Mouse (Mus musculus): ENCODE data around the gene Mtfr1l. TPM values are rescaled to one million over a fixed set of nuclear protein-coding genes. Genes with fewer than 3 reads are reported as not detected.

Mtfr1l gene
- 37.4 and 55.2 TPM in 2 replicates for polyA plus RNA-seq (2012; rRNA removed)

DNA sequence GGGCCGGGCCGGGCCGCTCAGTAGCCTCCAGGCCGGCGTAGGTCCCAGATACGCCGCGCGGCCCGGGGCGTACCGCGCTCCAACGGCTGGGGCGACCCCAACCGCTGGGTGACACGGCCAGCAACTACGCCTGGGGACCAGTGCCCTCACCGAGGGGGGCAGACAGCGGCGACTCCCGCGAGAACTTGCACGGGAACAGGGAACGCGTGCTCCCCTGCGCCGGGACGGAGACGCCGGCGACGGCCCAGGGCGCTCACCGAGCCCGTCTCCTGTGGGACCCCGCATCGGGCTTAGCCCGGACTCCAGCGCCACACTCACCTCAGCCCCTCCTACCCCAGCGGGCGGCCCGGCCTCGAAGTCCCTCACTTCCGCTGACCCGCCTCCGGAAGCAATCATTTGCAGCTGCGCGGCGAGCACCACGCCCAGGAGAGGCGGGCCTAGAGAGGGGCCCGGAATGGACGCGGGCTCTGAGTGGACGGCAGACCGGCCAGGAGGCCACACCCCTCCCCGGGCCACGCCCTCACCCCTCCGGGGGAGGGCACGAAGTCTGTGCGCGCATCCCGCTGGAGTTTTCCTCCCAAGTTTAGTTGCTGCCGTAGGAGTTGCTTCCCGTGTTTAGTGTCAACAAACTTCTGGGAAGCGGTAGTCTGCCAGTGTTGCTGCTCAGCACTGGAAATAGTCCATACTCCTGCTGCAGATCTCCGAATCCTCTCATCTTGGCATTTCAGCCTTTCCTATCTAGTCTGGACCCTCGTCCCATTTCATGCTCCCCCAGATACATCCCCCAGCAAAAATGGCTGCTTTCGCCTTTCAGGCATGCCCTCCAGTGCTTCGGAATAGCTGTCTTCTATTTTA lies at the start of gene Mtfr1l:
Mtfr1l (minus strand) TSS at position 456 of the 855 bp plus-strand sequence.
- 1% methylated on average over 68 of the region's 71 CpGs for WGBS

GRCm38 (mm10) chr4:134583513-134583912 lies 48.3 kb upstream of the Mtfr1l start:
- peak in 1 of 2 experiments; percentile 54 for DNase-seq (ENCODE audit: low read depth in 1 of 2, low spot score in 2 of 2)
- WGBS, result 61% methylated on average over 3 of the region's 3 CpGs
- H3K4me1 ChIP-seq (ENCODE audit: control insufficient read depth, insufficient read depth, insufficient read length), result peaks cover 9% of the 10 kb centered on the region; the same call in 1 of the 2 replicates
- H3K4me3 ChIP-seq (ENCODE audit: extremely low read depth, insufficient read depth, insufficient read length), result no peak overlapping the region
- no peaks in the 10 kb centered on the region for H3K27me3 ChIP-seq (ENCODE audit: control insufficient read depth, insufficient read depth, low read length)
- TF ChIP-seq CTCF (IDR thresholded peaks at IDR 0.05; ENCODE audit: extremely low read depth, insufficient read depth, insufficient read length, insufficient replicate concordance) (peak; percentile 69; the same call in 1 of the 2 replicates), POLR2A (IDR thresholded peaks at IDR 0.05; ENCODE audit: low read depth, low read length) (no peak)
- H3K36me3 ChIP-seq (ENCODE audit: control insufficient read depth, insufficient read depth, low read length), result no peaks in the 10 kb centered on the region
- H3K27ac ChIP-seq (ENCODE audit: insufficient read depth, low read length), result no peak overlapping the region

More for the DNA sequence above, at the start of gene Mtfr1l:
- peak within 1 kb of the TSS; percentile 81 for H3K4me3 ChIP-seq (ENCODE audit: extremely low read depth, insufficient read depth, insufficient read length)
- H3K36me3 ChIP-seq (ENCODE audit: control insufficient read depth, insufficient read depth, low read length), result peaks cover 5% of the 10 kb centered on the region; the same call in 1 of the 2 replicates
- peak; percentile 85 to 97 for DNase-seq (ENCODE audit: low read depth in 1 of 2, low spot score in 2 of 2)
- H3K27me3 ChIP-seq (ENCODE audit: control insufficient read depth, insufficient read depth, low read length), result no peaks in the 10 kb centered on the region
- peak within 1 kb of the TSS; percentile 64 for H3K27ac ChIP-seq (ENCODE audit: insufficient read depth, low read length)
- TF ChIP-seq CTCF (IDR thresholded peaks at IDR 0.05; ENCODE audit: extremely low read depth, insufficient read depth, insufficient read length, insufficient replicate concordance), result no peak
- no peak; the same call in 1 of the 2 replicates for TF ChIP-seq POLR2A (IDR thresholded peaks at IDR 0.05; ENCODE audit: low read depth, low read length)
- no peaks in the 10 kb centered on the region; the same call in 1 of the 2 replicates for H3K4me1 ChIP-seq (ENCODE audit: control insufficient read depth, insufficient read depth, insufficient read length)

- Histone ChIP-seq H3K36me3 (ENCODE audit: control insufficient read depth, insufficient read depth, low read length) (no peaks in the 10 kb centered on the region), H3K27ac (ENCODE audit: insufficient read depth, low read length) (no peak overlapping the region), H3K4me1 (ENCODE audit: control insufficient read depth, insufficient read depth, insufficient read length) (no peaks in the 10 kb centered on the region), H3K27me3 (ENCODE audit: control insufficient read depth, insufficient read depth, low read length) (no peaks in the 10 kb centered on the region), H3K4me3 (ENCODE audit: extremely low read depth, insufficient read depth, insufficient read length) (no peak overlapping the region)
- 85% methylated on average over 8 of the region's 8 CpGs for WGBS
- DNase-seq (ENCODE audit: low read depth in 1 of 2, low spot score in 2 of 2), result no peak
- no peak for TF ChIP-seq POLR2A (IDR thresholded peaks at IDR 0.05; ENCODE audit: low read depth, low read length)
- TF ChIP-seq CTCF (IDR thresholded peaks at IDR 0.05; ENCODE audit: extremely low read depth, insufficient read depth, insufficient read length, insufficient replicate concordance), result no peak
Observed at GRCm38 (mm10) chr4:134581365-134581764, 46.2 kb upstream of the Mtfr1l start.

DNA sequence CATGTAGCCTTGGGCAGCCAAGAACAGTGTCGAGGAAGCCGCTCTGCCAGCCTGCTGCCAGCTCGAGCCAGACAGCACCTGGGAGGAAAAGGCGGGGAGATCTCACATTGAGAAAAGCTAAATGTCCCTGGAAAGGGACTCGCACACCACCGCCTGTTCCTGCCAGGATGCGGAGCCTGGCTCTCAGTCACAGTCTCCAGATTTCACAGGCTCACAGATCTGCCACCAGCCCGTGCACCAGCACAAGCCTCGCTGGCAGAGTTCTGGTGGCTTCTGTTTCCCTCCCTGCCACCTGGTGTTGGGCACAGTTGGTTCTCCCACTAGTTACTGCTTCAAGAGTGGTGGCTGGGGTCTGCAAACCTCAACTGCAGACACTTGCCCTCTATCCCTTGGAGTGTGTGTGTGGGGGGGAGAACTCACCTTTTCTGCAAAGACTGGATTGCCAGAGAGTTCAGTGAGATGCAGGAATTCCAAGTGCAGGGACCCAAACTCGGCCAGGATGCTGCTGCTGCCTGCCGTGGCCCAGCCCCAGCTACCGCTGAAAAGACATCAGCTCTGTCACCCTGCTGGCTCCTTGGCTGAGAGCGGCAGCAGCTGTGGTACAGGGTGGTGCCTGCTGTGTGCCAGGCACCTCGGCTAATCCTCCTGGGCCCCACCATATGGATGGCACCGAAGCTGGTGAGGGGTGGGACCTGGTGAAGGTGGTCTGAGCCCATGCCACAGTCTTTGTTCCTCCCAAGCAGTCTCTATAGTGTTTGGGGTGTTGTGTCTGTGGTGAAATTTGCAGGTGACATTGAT lies 45.4 kb upstream of the Mtfr1l start:
- H3K4me1 ChIP-seq (ENCODE audit: control insufficient read depth, insufficient read depth, insufficient read length), result no peaks in the 10 kb centered on the region
- no peak overlapping the region for H3K4me3 ChIP-seq (ENCODE audit: extremely low read depth, insufficient read depth, insufficient read length)
- DNase-seq (ENCODE audit: low read depth in 1 of 2, low spot score in 2 of 2), result no peak
- TF ChIP-seq CTCF (IDR thresholded peaks at IDR 0.05; ENCODE audit: extremely low read depth, insufficient read depth, insufficient read length, insufficient replicate concordance) (no peak), POLR2A (IDR thresholded peaks at IDR 0.05; ENCODE audit: low read depth, low read length) (no peak)
- WGBS, result 84% methylated on average over 15 of the region's 15 CpGs
- H3K27me3 ChIP-seq (ENCODE audit: control insufficient read depth, insufficient read depth, low read length), result no peaks in the 10 kb centered on the region
- no peaks in the 10 kb centered on the region for H3K36me3 ChIP-seq (ENCODE audit: control insufficient read depth, insufficient read depth, low read length)
- H3K27ac ChIP-seq (ENCODE audit: insufficient read depth, low read length), result no peak overlapping the region

DNA sequence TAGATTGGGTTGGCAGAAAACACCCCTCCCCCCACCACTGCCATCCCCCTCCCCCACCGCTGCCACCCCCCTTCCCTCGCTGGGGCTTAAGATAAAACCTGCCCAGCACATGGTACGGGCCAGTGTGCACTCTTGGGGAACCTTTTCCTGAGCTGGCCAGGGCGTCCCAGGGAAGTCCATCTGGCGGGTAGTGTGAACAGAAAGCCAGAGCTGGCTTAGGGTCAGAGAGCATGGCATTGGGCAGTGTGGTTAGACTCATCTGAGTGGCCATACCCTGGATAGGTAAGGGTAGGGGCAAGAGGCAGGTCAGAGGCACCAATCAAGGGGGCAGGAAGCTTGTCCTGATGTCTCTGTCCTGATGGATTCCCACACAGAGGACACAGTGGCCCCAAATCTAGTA lies 44.4 kb upstream of the Mtfr1l start:
- no peak for DNase-seq (ENCODE audit: low read depth in 1 of 2, low spot score in 2 of 2)
- TF ChIP-seq POLR2A (IDR thresholded peaks at IDR 0.05; ENCODE audit: low read depth, low read length) (no peak), CTCF (IDR thresholded peaks at IDR 0.05; ENCODE audit: extremely low read depth, insufficient read depth, insufficient read length, insufficient replicate concordance) (no peak)
- Histone ChIP-seq H3K27ac (ENCODE audit: insufficient read depth, low read length) (no peak overlapping the region), H3K4me1 (ENCODE audit: control insufficient read depth, insufficient read depth, insufficient read length) (no peaks in the 10 kb centered on the region), H3K4me3 (ENCODE audit: extremely low read depth, insufficient read depth, insufficient read length) (no peak overlapping the region), H3K36me3 (ENCODE audit: control insufficient read depth, insufficient read depth, low read length) (no peaks in the 10 kb centered on the region), H3K27me3 (ENCODE audit: control insufficient read depth, insufficient read depth, low read length) (no peaks in the 10 kb centered on the region)
- 58% methylated on average over 5 of the region's 5 CpGs for WGBS

DNA sequence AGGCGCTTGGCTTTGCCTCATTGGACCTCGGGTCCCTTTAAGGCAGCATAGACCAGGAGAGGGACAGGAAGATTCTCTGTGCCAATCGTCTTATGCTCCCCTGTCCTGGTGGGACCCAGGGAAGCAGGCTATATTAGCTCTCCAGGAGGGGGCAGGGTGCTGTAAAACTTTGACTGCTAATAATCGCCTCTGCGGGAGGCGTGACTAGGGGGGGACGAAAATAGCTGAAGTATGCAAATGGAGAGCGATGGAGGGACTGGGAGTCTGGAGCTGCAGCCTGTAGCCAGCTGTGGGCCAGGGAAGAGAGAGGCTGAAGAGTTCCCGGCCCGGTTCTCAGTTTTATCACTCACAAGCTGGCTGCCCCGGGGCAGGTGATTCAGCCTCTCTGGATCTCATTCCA lies 44.0 kb upstream of the Mtfr1l start:
- no peak overlapping the region for H3K27ac ChIP-seq (ENCODE audit: insufficient read depth, low read length)
- WGBS, result 51% methylated on average over 11 of the region's 11 CpGs
- no peak for DNase-seq (ENCODE audit: low read depth in 1 of 2, low spot score in 2 of 2)
- no peak for TF ChIP-seq CTCF (IDR thresholded peaks at IDR 0.05; ENCODE audit: extremely low read depth, insufficient read depth, insufficient read length, insufficient replicate concordance)
- no peak for TF ChIP-seq POLR2A (IDR thresholded peaks at IDR 0.05; ENCODE audit: low read depth, low read length)
- no peaks in the 10 kb centered on the region for H3K36me3 ChIP-seq (ENCODE audit: control insufficient read depth, insufficient read depth, low read length)
- no peak overlapping the region for H3K4me3 ChIP-seq (ENCODE audit: extremely low read depth, insufficient read depth, insufficient read length)
- H3K4me1 ChIP-seq (ENCODE audit: control insufficient read depth, insufficient read depth, insufficient read length), result no peaks in the 10 kb centered on the region
- no peaks in the 10 kb centered on the region for H3K27me3 ChIP-seq (ENCODE audit: control insufficient read depth, insufficient read depth, low read length)
